Mouse (Mus musculus) intestine, embryonic 15.5 days (tissue): ENCODE measurements at regions not wholly inside any gene's neighbourhood (a gene's known extent, or its start where the extent isn't known, plus 50 kb on each side); places are given as distances from the start of the nearest gene placed in this dataset.
"Not testable (repeated sequence)": the region's sequence is repeated elsewhere in the genome, so short reads cannot be mapped to it uniquely, and the experiment has no call there.

Experiments
- ATAC-seq: fragments of 200-750 bp; cut with Nextera tagmentation; 2 replicates; pipeline ENCODE4 v1.8.0; 2017; ENCODE audit warnings: moderate TSS enrichment, moderate library complexity
- H3K27ac ChIP-seq: fragments of 300-500 bp; sonication (generic); 2 replicates; pipeline ENCODE4 v1.5.1; 2015; ENCODE audit warnings: mild to moderate bottlenecking, inconsistent platforms
- H3K27me3 ChIP-seq: fragments of 300-500 bp; sonication (generic); replicated peaks from 2 replicates; pipeline ENCODE4 v1.6.1; 2015; ENCODE audit warnings: inconsistent platforms
- H3K36me3 ChIP-seq: fragments of 300-500 bp; sonication (generic); 2 replicates; pipeline ENCODE4 v1.6.1; 2015; ENCODE audit warnings: inconsistent platforms
- H3K4me1 ChIP-seq: fragments of 300-500 bp; sonication (generic); replicated peaks from 2 replicates; pipeline ENCODE4 v1.6.1; 2015; ENCODE audit warnings: inconsistent platforms
- H3K4me2 ChIP-seq: fragments of 300-500 bp; sonication (generic); replicated peaks from 2 replicates; pipeline ENCODE4 v1.6.1; 2015; ENCODE audit warnings: mild to moderate bottlenecking, inconsistent platforms
- H3K4me3 ChIP-seq: fragments of 300-500 bp; sonication (generic); replicated peaks from 2 replicates; pipeline ENCODE4 v1.5.1; 2015; ENCODE audit warnings: inconsistent platforms
- H3K9ac ChIP-seq: fragments of 300-500 bp; sonication (generic); 2 replicates; pipeline ENCODE4 v1.6.1; 2015; ENCODE audit warnings: inconsistent platforms
- H3K9me3 ChIP-seq: fragments of 300-500 bp; sonication (generic); 2 replicates; pipeline ENCODE4 v1.6.1; 2016; ENCODE audit warnings: inconsistent platforms
- WGBS: fragments of 180-500 bp; shearing (Covaris S2); methylation state at CpG from one replicate; pipeline ENCODE4 v1.1.7; 2015; 5-methylcytosine and 5-hydroxymethylcytosine counted together

DNA sequence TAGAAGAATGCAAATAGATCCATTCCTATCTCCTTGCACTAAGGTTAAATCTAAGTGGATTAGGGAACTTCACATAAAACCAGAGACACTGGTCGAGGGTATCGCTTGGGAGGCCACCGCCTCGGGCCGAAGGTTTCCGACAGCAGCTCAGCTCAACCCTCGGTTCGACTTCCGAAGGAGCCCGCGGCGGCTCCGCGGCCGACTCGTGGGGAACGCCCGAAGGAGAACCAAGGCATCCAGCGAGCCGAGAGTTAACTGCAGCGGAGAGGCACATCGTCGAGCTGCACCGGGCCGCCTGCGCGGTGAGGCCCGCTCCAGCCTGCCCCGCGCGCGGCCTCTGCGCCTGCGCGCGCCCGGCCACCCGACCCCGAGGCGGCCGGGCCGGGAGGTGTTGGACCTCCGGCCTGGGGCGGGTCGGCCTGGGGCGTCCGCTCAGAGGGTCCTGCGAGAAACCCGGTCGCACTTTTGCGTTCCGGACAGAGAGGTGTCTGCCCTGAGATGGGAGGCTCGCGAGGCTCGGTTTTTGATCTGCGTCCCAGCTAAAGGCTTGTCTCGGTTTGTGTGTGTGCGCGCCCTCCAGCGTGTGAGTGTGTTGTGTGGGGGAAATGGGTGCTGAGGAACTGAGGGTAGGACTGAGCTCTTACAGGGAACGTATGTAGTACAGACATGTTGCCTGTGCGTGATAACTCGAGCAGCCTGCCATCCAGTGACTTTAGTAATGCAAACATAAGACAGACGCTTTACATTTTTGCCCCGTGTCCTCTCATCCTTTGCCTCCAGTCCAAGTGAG lies 50.9 kb upstream of the Vmn2r9 start:
- Histone ChIP-seq H3K4me2 (peak overlapping the region; percentile 55), H3K4me3 (peak overlapping the region; percentile 18; the same call in 1 of the 2 replicates)
- not testable (repeated sequence) for H3K9me3 ChIP-seq, H3K9ac ChIP-seq, H3K27me3 ChIP-seq, H3K4me1 ChIP-seq, H3K36me3 ChIP-seq, H3K27ac ChIP-seq
- ATAC-seq = peak; percentile 100
- WGBS = 3% methylated on average over 38 of the region's 65 CpGs
